Comparison of ENCODE assay signal across 8 mouse cellular contexts in the genomic region with DNA sequence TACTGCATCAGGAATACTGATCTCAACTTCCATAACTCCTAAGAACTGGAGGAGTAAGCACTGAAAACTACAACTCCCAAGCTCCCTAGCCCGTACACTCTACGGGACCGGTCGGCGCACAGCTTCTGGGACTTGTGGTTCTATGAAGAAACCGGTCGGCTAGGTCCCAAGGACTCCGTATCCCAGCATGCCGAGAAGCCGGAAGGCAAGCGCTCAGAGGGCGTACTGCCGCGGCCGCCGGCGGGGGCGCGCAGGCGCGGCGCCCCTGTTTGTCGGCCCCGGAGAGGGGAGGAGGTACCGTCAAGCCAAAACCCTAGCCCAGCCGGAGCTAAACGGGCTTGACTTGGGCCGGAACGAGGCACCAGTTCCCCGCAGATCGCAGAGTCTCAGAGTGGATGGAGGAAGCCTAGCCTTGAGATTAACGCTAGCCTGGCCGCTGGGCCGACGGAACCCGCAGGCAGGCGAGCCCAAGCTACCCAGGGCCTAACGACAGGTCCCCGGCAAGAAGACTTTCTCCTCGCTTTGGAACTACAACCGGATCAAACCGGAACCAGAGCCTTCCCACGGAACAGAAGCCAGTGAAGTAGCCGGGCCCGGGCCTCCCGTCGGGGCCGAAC. TPM values are rescaled to one million over a fixed set of nuclear protein-coding genes. Genes with fewer than 3 reads are reported as not detected.
DNase-seq lines count a peak whose midpoint lies in the region; ATAC-seq and TF ChIP-seq lines count a peak whose summit lies in the region.

A gene (plus strand): TSS at position 155 of the 617 bp plus-strand sequence.

- WGBS in kidney, embryonic 15.5 days: under 1% methylated on average over 48 of the region's 48 CpGs

- H3K27me3 ChIP-seq in kidney, embryonic 15.5 days: no peaks in the 10 kb centered on the region

- H3K36me3 ChIP-seq in kidney, embryonic 15.5 days: peaks cover 23% of the 10 kb centered on the region

- no peaks in the 10 kb centered on the region for H3K9me3 ChIP-seq in kidney, embryonic 15.5 days (replicated peaks)

- no peak for TF ChIP-seq POLR2A in bone marrow macrophage, adult 2 months (IDR thresholded peaks at IDR 0.05; ENCODE audit: borderline replicate concordance, low read depth, low read length)
- peak; percentile 93 for TF ChIP-seq POLR2A in embryonic fibroblast, embryonic 13.5 days (IDR thresholded peaks at IDR 0.05; ENCODE audit: low read depth, low read length)

- H3K9ac ChIP-seq in kidney, embryonic 15.5 days: peak within 1 kb of the TSS; percentile 87

- ATAC-seq in kidney, embryonic 15.5 days (replicated peaks; ENCODE audit: low FRiP score): peak; percentile 98
- peak; percentile 94 for ATAC-seq in monocyte, adult 5-6 weeks (replicated peaks; ENCODE audit: insufficient number of reproducible peaks, low FRiP score, low TSS enrichment, poor library complexity, severe bottlenecking)

- H3K4me3 ChIP-seq in bone marrow macrophage, adult 2 months (ENCODE audit: insufficient read depth, low read length): peak within 1 kb of the TSS; percentile 81
- H3K4me3 ChIP-seq in embryonic fibroblast, embryonic 13.5 days (ENCODE audit: insufficient read depth, low read length): peak within 1 kb of the TSS; percentile 76
- H3K4me3 ChIP-seq in kidney, embryonic 15.5 days (replicated peaks): peak within 1 kb of the TSS; percentile 81

- DNase-seq in A20 (ENCODE audit: low read depth, low spot score) (peak; percentile 95), liver (peak; percentile 92)
- DNase-seq in heart, adult 9 months (ENCODE audit: low spot score in 2 of 2): peak; percentile 96 to 97
- peak; percentile 87 to 91 for DNase-seq in spleen, postnatal 4 days (ENCODE audit: low spot score in 2 of 2)

- peak within 1 kb of the TSS; percentile 78 for H3K4me2 ChIP-seq in kidney, embryonic 15.5 days

- TF ChIP-seq CTCF in bone marrow macrophage, adult 2 months (IDR thresholded peaks at IDR 0.05; ENCODE audit: low read depth, low read length): no peak
- no peak for TF ChIP-seq CTCF in embryonic fibroblast, embryonic 13.5 days (IDR thresholded peaks at IDR 0.05; ENCODE audit: borderline replicate concordance, insufficient read depth, low read length)

- peak within 1 kb of the TSS; percentile 79 for H3K27ac ChIP-seq in bone marrow macrophage, adult 2 months (ENCODE audit: insufficient read depth, low read depth, low read length)
- peak within 1 kb of the TSS; percentile 78 for H3K27ac ChIP-seq in embryonic fibroblast, embryonic 13.5 days (ENCODE audit: insufficient read depth, low read length)
- H3K27ac ChIP-seq in kidney, embryonic 15.5 days: peak within 1 kb of the TSS; percentile 79

- peaks cover 11% of the 10 kb centered on the region for H3K4me1 ChIP-seq in bone marrow macrophage, adult 2 months (ENCODE audit: control insufficient read depth, insufficient read depth, low read length)
- peaks cover 5% of the 10 kb centered on the region; the same call in 1 of the 2 replicates for H3K4me1 ChIP-seq in embryonic fibroblast, embryonic 13.5 days (ENCODE audit: control insufficient read depth, insufficient read depth, low read length)
- peaks cover 27% of the 10 kb centered on the region for H3K4me1 ChIP-seq in kidney, embryonic 15.5 days

RNA-seq across cellular contexts. Expression of the gene that starts here (rescaled TPM):
- polyA plus RNA-seq in bone marrow macrophage, adult 2 months (2012; ENCODE audit: insufficient read depth, insufficient read length, missing spikeins): 19.0 and 20.9 TPM in 2 replicates
- 21.4 and 26.1 TPM in 2 replicates for polyA plus RNA-seq in embryonic fibroblast, embryonic 13.5 days (2011; ENCODE audit: insufficient read length, low read depth, missing spikeins)
- polyA plus RNA-seq in kidney, embryonic 15.5 days (2015; fragmentation: Nextera tagmentation; extraction: Ambion mirVana): 45.0 and 49.4 TPM in 2 replicates
- total RNA-seq in monocyte, adult 5-6 weeks (2017): 19.0 to 26.5 TPM (median 21.7 TPM) in 3 replicates

Comparison
In these comparisons a context has a peak if more than half of its experiments do, and no peak if none do; other contexts are left out.
1. Peak in every context shown above with its lines: DNase-seq, ATAC-seq, H3K4me3 ChIP-seq and H3K27ac ChIP-seq.